Mouse (Mus musculus) forebrain, embryonic 15.5 days (tissue): ENCODE data around the gene Txndc12. TPM values are rescaled to one million over a fixed set of nuclear protein-coding genes. Genes with fewer than 3 reads are reported as not detected.

Experiments
- ATAC-seq: fragments of 200-750 bp; cut with Nextera tagmentation; replicated peaks from 2 replicates; pipeline ENCODE4 v1.8.0; 2017; ENCODE audit warnings: mild to moderate bottlenecking, moderate TSS enrichment, moderate library complexity
- H3K27ac ChIP-seq: fragments of 300-500 bp; sonication (generic); replicated peaks from 2 replicates; pipeline ENCODE4 v1.5.1; 2015; ENCODE audit warnings: mild to moderate bottlenecking, inconsistent platforms
- H3K27me3 ChIP-seq: fragments of 300-500 bp; sonication (generic); 2 replicates; pipeline ENCODE4 v1.6.1; 2015; ENCODE audit warnings: inconsistent platforms
- H3K36me3 ChIP-seq: fragments of 300-500 bp; sonication (generic); 2 replicates; pipeline ENCODE4 v1.6.1; 2015; ENCODE audit warnings: mild to moderate bottlenecking, inconsistent platforms
- H3K4me1 ChIP-seq: fragments of 300-500 bp; sonication (generic); 2 replicates; pipeline ENCODE4 v1.6.1; 2015; ENCODE audit warnings: inconsistent platforms
- H3K4me2 ChIP-seq: fragments of 300-500 bp; sonication (generic); replicated peaks from 2 replicates; pipeline ENCODE4 v1.6.1; 2015; ENCODE audit warnings: mild to moderate bottlenecking, inconsistent platforms
- H3K4me3 ChIP-seq: fragments of 300-500 bp; sonication (generic); 2 replicates; pipeline ENCODE4 v1.5.1; 2015; ENCODE audit warnings: mild to moderate bottlenecking, inconsistent platforms
- H3K9ac ChIP-seq: fragments of 300-500 bp; sonication (generic); replicated peaks from 2 replicates; pipeline ENCODE4 v1.6.1; 2015; ENCODE audit warnings: mild to moderate bottlenecking, inconsistent platforms
- H3K9me3 ChIP-seq: fragments of 300-500 bp; sonication (generic); 2 replicates; pipeline ENCODE4 v1.6.1; 2016; ENCODE audit warnings: inconsistent platforms
- WGBS: fragments of 180-500 bp; shearing (Covaris S2); methylation state at CpG from one replicate; pipeline ENCODE4 v1.1.7; 2015; ENCODE audit warnings: mixed read lengths; 5-methylcytosine and 5-hydroxymethylcytosine counted together
- polyA plus RNA-seq: library from polyadenylated mRNA; unstranded; fragments of >200 nt; fragmentation: Nextera tagmentation; extraction: Ambion mirVana; gene quantifications from 2 replicates; pipeline ENCODE4 v1.2.1, GENCODE M21; 2015

Gene Txndc12
- polyA plus RNA-seq, 1 experiment from 2014 or later: 90.0 TPM

- Histone ChIP-seq H3K4me2 (no peak overlapping the region), H3K9ac (no peak overlapping the region), H3K9me3 (no peaks in the 10 kb centered on the region), H3K4me3 (no peak overlapping the region), H3K27me3 (no peaks in the 10 kb centered on the region), H3K36me3 (peaks cover 20% of the 10 kb centered on the region), H3K4me1 (no peaks in the 10 kb centered on the region), H3K27ac (no peak overlapping the region)
- WGBS: 84% methylated on average over 7 of the region's 7 CpGs
- no peak for ATAC-seq
Measured at GRCm38 (mm10) chr4:108866806-108867205, 32.4 kb downstream of the Txndc12 start.

DNA sequence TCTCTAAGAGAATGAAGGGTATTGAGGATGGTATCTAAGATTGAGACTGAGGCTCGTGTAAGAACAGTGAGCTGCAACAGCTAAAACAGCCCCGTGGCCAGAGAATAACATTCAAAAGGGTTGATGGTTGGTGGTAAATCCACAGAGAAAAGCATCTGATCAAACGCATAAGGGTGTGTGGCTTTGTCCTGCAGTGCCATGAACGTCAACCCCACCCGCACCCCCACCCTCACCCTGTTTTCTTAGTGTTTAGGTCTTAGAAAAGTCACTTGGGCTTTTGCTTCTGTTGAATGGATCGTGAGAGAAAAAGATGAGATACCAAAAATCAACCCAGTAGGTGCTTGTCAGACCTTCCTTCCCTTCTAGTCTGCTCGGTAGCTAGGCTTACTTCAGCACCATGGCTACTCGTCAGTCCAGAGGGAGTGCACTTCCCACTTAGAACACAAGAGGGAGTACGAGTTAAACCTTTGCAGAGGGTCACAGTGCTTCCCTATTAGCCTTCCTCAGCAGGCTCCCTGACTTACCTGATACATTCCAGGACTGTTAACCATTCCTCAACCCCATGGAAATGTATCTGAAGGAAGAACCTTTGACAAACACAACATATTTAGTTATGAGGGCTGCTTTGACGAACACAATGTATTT lies 35.5 kb downstream of the Txndc12 start:
- H3K4me1 ChIP-seq: no peaks in the 10 kb centered on the region
- peak; percentile 91 for ATAC-seq
- no peak overlapping the region for H3K9ac ChIP-seq
- H3K9me3 ChIP-seq: no peaks in the 10 kb centered on the region
- H3K27me3 ChIP-seq: no peaks in the 10 kb centered on the region
- no peak overlapping the region for H3K27ac ChIP-seq
- H3K4me2 ChIP-seq: no peak overlapping the region
- no peaks in the 10 kb centered on the region for H3K36me3 ChIP-seq
- 33% methylated on average over 10 of the region's 10 CpGs for WGBS
- H3K4me3 ChIP-seq: no peak overlapping the region

- Histone ChIP-seq H3K27me3 (no peaks in the 10 kb centered on the region), H3K4me2 (no peak overlapping the region), H3K9ac (no peak overlapping the region), H3K9me3 (no peaks in the 10 kb centered on the region), H3K27ac (no peak overlapping the region), H3K36me3 (no peaks in the 10 kb centered on the region), H3K4me1 (0 out of 2 replicates have a peak, but pooled peaks cover under 1% of the 10 kb centered on the region), H3K4me3 (no peak overlapping the region)
- WGBS: 94% methylated on average over 5 of the region's 5 CpGs
- ATAC-seq: no peak
Measured at GRCm38 (mm10) chr4:108873746-108874145, 39.3 kb downstream of the Txndc12 start.

DNA sequence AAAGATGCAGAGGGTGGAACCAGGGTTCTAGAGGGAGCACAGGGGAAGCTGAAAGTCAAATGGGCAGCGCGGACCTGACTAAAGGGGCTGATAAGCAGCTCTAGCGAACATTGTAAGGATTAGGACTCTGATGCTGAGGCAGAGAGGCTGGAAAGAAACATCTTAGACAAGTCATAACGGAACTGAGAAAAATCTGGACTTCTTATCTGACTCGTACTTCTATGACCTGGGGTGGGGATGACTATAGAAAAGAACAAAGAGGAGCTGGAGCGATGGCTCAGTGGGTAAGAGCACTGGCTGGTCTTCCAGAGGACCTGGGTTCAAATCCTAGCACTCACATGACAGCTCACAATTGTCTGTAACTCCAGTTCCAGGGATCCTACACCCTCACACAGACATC lies 43.5 kb downstream of the Txndc12 start:
- no peaks in the 10 kb centered on the region for H3K36me3 ChIP-seq
- no peak overlapping the region for H3K4me2 ChIP-seq
- no peaks in the 10 kb centered on the region for H3K27me3 ChIP-seq
- no peaks in the 10 kb centered on the region for H3K9me3 ChIP-seq
- H3K4me1 ChIP-seq: peaks cover 7% of the 10 kb centered on the region; the same call in 1 of the 2 replicates
- no peak for ATAC-seq
- H3K4me3 ChIP-seq: no peak overlapping the region
- no peak overlapping the region for H3K27ac ChIP-seq
- WGBS: 83% methylated on average over 6 of the region's 6 CpGs
- no peak overlapping the region for H3K9ac ChIP-seq

GRCm38 (mm10) chr4:108878963-108879822 lies 44.8 kb downstream of the Txndc12 start, which contains the start of gene Rab3b:
Gene Rab3b (plus strand): TSS chr4:108879063.
- Histone ChIP-seq H3K27ac (peak within 1 kb of the TSS; percentile 46; the same call in 1 of the 2 replicates), H3K4me1 (peaks cover 7% of the 10 kb centered on the region; the same call in 1 of the 2 replicates), H3K9me3 (no peaks in the 10 kb centered on the region), H3K27me3 (no peaks in the 10 kb centered on the region), H3K9ac (peak within 1 kb of the TSS; percentile 77), H3K36me3 (no peaks in the 10 kb centered on the region), H3K4me2 (peak within 1 kb of the TSS; percentile 90), H3K4me3 (peak within 1 kb of the TSS; percentile 75)
- WGBS: under 1% methylated on average over 46 of the region's 46 CpGs
- ATAC-seq: peak; percentile 94

- Histone ChIP-seq H3K9me3 (no peaks in the 10 kb centered on the region), H3K4me2 (no peak overlapping the region), H3K4me1 (peaks cover 6% of the 10 kb centered on the region; the same call in 1 of the 2 replicates), H3K27ac (no peak overlapping the region), H3K4me3 (no peak overlapping the region), H3K9ac (no peak overlapping the region), H3K27me3 (no peaks in the 10 kb centered on the region), H3K36me3 (no peaks in the 10 kb centered on the region)
- WGBS: 62% methylated on average over 13 of the region's 13 CpGs
- no peak for ATAC-seq
Measured at GRCm38 (mm10) chr4:108883815-108884214, 49.4 kb downstream of the Txndc12 start.

GRCm38 (mm10) chr4:108887456-108887855 lies 53.1 kb downstream of the Txndc12 start:
- H3K36me3 ChIP-seq: no peaks in the 10 kb centered on the region
- H3K9me3 ChIP-seq: no peaks in the 10 kb centered on the region
- no peaks in the 10 kb centered on the region for H3K27me3 ChIP-seq
- no peak overlapping the region for H3K4me2 ChIP-seq
- H3K27ac ChIP-seq: no peak overlapping the region
- H3K9ac ChIP-seq: no peak overlapping the region
- no peak overlapping the region for H3K4me3 ChIP-seq
- no peak for ATAC-seq
- H3K4me1 ChIP-seq: no peaks in the 10 kb centered on the region
- 87% methylated on average over 4 of the region's 4 CpGs for WGBS

GRCm38 (mm10) chr4:108890876-108891275 lies 56.5 kb downstream of the Txndc12 start:
- WGBS: 69% methylated on average over 6 of the region's 6 CpGs

GRCm38 (mm10) chr4:108900421-108900820 lies 66.0 kb downstream of the Txndc12 start:
- Histone ChIP-seq H3K27ac (no peak overlapping the region), H3K4me2 (no peak overlapping the region), H3K27me3 (no peaks in the 10 kb centered on the region), H3K9me3 (no peaks in the 10 kb centered on the region), H3K36me3 (no peaks in the 10 kb centered on the region), H3K4me1 (no peaks in the 10 kb centered on the region), H3K4me3 (no peak overlapping the region), H3K9ac (no peak overlapping the region)
- 61% methylated on average over 7 of the region's 7 CpGs for WGBS
- no peak for ATAC-seq

More at GRCm38 (mm10) chr4:108890876-108891275, 56.5 kb downstream of the Txndc12 start:
- Histone ChIP-seq H3K4me1 (no peaks in the 10 kb centered on the region), H3K4me3 (no peak overlapping the region), H3K27me3 (no peaks in the 10 kb centered on the region), H3K9me3 (no peaks in the 10 kb centered on the region), H3K9ac (no peak overlapping the region), H3K27ac (no peak overlapping the region), H3K36me3 (no peaks in the 10 kb centered on the region), H3K4me2 (no peak overlapping the region)
- ATAC-seq: no peak

- Histone ChIP-seq H3K36me3 (no peaks in the 10 kb centered on the region), H3K4me3 (no peak overlapping the region), H3K4me2 (no peak overlapping the region), H3K9ac (no peak overlapping the region), H3K4me1 (peaks cover 7% of the 10 kb centered on the region; the same call in 1 of the 2 replicates), H3K9me3 (no peaks in the 10 kb centered on the region), H3K27ac (no peak overlapping the region), H3K27me3 (no peaks in the 10 kb centered on the region)
- WGBS: 91% methylated on average over 9 of the region's 9 CpGs
- no peak for ATAC-seq
Measured at GRCm38 (mm10) chr4:108902886-108903285, 68.5 kb downstream of the Txndc12 start.

- WGBS: 93% methylated on average over 9 of the region's 9 CpGs
- Histone ChIP-seq H3K9me3 (no peaks in the 10 kb centered on the region), H3K4me2 (no peak overlapping the region), H3K9ac (no peak overlapping the region), H3K27me3 (no peaks in the 10 kb centered on the region), H3K4me1 (peaks cover 7% of the 10 kb centered on the region; the same call in 1 of the 2 replicates), H3K27ac (no peak overlapping the region), H3K36me3 (no peaks in the 10 kb centered on the region), H3K4me3 (no peak overlapping the region)
- ATAC-seq: no peak
Measured at GRCm38 (mm10) chr4:108903346-108903745, 68.9 kb downstream of the Txndc12 start.

DNA sequence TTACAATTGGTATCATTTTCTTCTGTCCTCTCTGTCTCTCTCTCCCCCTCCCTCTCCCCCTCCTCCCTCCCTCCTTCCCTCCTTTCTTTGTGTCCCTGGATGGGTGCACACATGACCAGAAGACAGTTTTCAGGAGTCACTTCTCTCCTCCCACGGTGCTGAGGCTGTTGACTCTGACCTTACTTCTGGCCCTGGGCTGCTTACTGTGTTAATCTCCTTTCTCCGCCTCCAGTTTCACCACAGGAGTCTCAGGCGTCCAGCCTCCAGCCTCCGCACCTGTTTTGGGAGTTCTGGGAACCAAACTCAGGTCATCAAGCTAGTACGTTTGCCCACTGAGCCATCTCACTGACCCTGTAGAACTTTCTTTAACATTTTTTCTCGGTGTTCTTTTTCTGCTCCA lies 69.7 kb downstream of the Txndc12 start:
- H3K36me3 ChIP-seq: no peaks in the 10 kb centered on the region
- ATAC-seq: no peak
- H3K9me3 ChIP-seq: no peaks in the 10 kb centered on the region
- 49% methylated on average over 6 of the region's 6 CpGs for WGBS
- peaks cover 7% of the 10 kb centered on the region; the same call in 1 of the 2 replicates for H3K4me1 ChIP-seq
- H3K27me3 ChIP-seq: no peaks in the 10 kb centered on the region
- no peak overlapping the region for H3K27ac ChIP-seq
- H3K9ac ChIP-seq: no peak overlapping the region
- no peak overlapping the region for H3K4me3 ChIP-seq
- no peak overlapping the region for H3K4me2 ChIP-seq
